Mouse (Mus musculus) forebrain, postnatal 0 days (tissue): Measurements from ENCODE around the gene Golga4. TPM values are rescaled to one million over a fixed set of nuclear protein-coding genes. Genes with fewer than 3 reads are reported as not detected.

Experiments
- ATAC-seq: fragments of 200-750 bp; cut with Nextera tagmentation; 2 replicates; pipeline ENCODE4 v1.8.0; 2017; ENCODE audit warnings: mild to moderate bottlenecking, moderate library complexity
- DNase-seq: peaks from one replicate; pipeline ENCODE4 v3.0.0-alpha.2; 2015
- H3K27ac ChIP-seq: fragments of 300-500 bp; sonication (generic); 2 replicates; pipeline ENCODE4 v1.5.1; 2014; ENCODE audit warnings: low read depth, mild to moderate bottlenecking, antibody characterized with exemption, low read length, moderate library complexity, mixed read lengths
- H3K27me3 ChIP-seq: fragments of 300-500 bp; sonication (generic); 2 replicates; pipeline ENCODE4 v1.6.1; 2014; ENCODE audit warnings: mild to moderate bottlenecking, low read length, mixed read lengths; ENCODE audit not compliant: insufficient read depth
- H3K36me3 ChIP-seq: fragments of 300-500 bp; sonication (generic); 2 replicates; pipeline ENCODE4 v1.6.1; 2014; ENCODE audit warnings: mild to moderate bottlenecking, moderate library complexity; ENCODE audit not compliant: insufficient read depth
- H3K4me1 ChIP-seq: fragments of 300-500 bp; sonication (generic); 2 replicates; pipeline ENCODE4 v1.6.1; 2014; ENCODE audit warnings: antibody characterized with exemption; ENCODE audit not compliant: insufficient read depth
- H3K4me2 ChIP-seq: fragments of 300-500 bp; sonication (generic); 2 replicates; pipeline ENCODE4 v1.6.1; 2014; ENCODE audit warnings: low read depth, mild to moderate bottlenecking, moderate library complexity
- H3K4me3 ChIP-seq: fragments of 300-500 bp; sonication (generic); 2 replicates; pipeline ENCODE4 v1.5.1; 2014; ENCODE audit warnings: low read depth, low read length, mixed read lengths
- H3K9ac ChIP-seq: fragments of 300-500 bp; sonication (generic); 2 replicates; pipeline ENCODE4 v1.6.1; 2014; ENCODE audit warnings: mild to moderate bottlenecking
- H3K9me3 ChIP-seq: fragments of 300-500 bp; sonication (generic); 2 replicates; pipeline ENCODE4 v1.6.1; 2016; ENCODE audit warnings: low read length
- CTCF ChIP-seq: sonication (generic); IDR thresholded peaks from 2 replicates; pipeline ENCODE4 v1.5.1; 2016; ENCODE audit warnings: antibody characterized with exemption, control low read depth, low read depth
- WGBS: fragments of 180-500 bp; shearing (Covaris S2); extraction: QIAGEN DNeasy Blood & Tissue Kit; methylation state at CpG from one replicate; pipeline ENCODE4 v1.1.7; 2014; 5-methylcytosine and 5-hydroxymethylcytosine counted together
- polyA plus RNA-seq: library from polyadenylated mRNA; unstranded; fragments of >200 nt; fragmentation: Nextera tagmentation; extraction: Ambion mirVana; gene quantifications from 2 replicates; pipeline ENCODE4 v1.2.1, GENCODE M21; 2015
- total RNA-seq: library from RNA; depleted of rRNA; stranded (reverse); fragments of >200 nt; gene quantifications from 2 replicates; pipeline ENCODE4 v1.2.3, GENCODE M21; 2014; rRNA removed

Golga4 gene
- total RNA-seq, result 42.5 and 51.6 TPM in 2 replicates
- 13.1 and 23.9 TPM in 2 replicates for polyA plus RNA-seq

DNA sequence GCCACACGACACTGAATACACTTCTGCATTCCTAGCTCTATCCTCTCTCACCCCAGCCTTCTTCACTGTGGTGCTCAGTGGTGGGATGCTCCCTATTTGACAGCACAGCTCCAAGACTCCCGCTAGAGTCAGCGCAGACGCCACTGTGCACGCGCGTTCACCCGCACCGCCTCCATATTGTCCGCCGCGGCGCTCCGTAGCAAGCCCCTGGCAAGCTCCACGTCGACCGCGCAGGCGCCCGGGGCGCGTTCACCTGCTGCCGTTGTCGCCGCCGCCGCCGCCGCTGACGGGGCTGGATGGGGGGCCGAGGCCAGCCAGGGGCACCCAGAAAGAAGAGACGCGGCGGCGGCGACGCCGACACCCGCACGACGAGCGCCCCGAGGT, at the start of gene Golga4:
Gene Golga4, plus strand, starts transcription at position 248 of the 384 bp plus-strand sequence.
- H3K4me2 ChIP-seq, result peak within 1 kb of the TSS; percentile 100
- peak; percentile 18; the same call in 1 of the 2 replicates for TF ChIP-seq CTCF
- H3K36me3 ChIP-seq, result no peaks in the 10 kb centered on the region
- peak within 1 kb of the TSS; percentile 95 for H3K9ac ChIP-seq
- 6% methylated on average over 43 of the region's 43 CpGs for WGBS
- H3K4me1 ChIP-seq, result peaks cover 24% of the 10 kb centered on the region
- peak; percentile 99 for ATAC-seq
- H3K9me3 ChIP-seq, result no peaks in the 10 kb centered on the region
- peak within 1 kb of the TSS; percentile 98 for H3K4me3 ChIP-seq
- no peaks in the 10 kb centered on the region for H3K27me3 ChIP-seq
- DNase-seq, result peak; percentile 96
- peak within 1 kb of the TSS; percentile 86 for H3K27ac ChIP-seq

DNA sequence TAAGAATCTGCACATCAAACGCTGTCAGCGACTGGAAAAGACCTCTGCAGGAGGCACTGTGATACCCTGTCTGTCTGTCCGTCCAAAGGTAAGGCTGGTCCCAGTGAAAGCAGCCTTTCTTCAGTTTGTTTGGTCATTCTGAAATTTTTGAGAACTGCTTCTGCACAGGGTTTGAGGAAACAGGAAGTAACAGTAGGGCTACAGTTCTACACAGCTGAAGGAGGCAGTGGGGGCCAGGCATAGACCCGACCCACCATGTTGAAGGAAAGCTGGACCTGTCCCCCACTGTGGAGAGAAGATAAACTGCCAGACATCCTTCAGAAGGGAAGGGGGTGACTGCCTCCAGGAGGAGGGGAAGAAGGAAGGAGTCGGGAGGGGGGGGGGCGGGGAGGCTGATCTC, 49.7 kb upstream of the Golga4 start:
- ATAC-seq (no peak), DNase-seq (no peak)
- Histone ChIP-seq H3K9me3 (no peaks in the 10 kb centered on the region), H3K4me3 (no peak overlapping the region), H3K9ac (no peak overlapping the region), H3K36me3 (no peaks in the 10 kb centered on the region), H3K4me1 (0 out of 2 replicates have a peak, but pooled peaks cover 3% of the 10 kb centered on the region), H3K27ac (no peak overlapping the region), H3K27me3 (peaks cover 21% of the 10 kb centered on the region; the same call in 1 of the 2 replicates), H3K4me2 (no peak overlapping the region)
- WGBS, result 56% methylated on average over 6 of the region's 6 CpGs
- TF ChIP-seq CTCF, result no peak

DNA sequence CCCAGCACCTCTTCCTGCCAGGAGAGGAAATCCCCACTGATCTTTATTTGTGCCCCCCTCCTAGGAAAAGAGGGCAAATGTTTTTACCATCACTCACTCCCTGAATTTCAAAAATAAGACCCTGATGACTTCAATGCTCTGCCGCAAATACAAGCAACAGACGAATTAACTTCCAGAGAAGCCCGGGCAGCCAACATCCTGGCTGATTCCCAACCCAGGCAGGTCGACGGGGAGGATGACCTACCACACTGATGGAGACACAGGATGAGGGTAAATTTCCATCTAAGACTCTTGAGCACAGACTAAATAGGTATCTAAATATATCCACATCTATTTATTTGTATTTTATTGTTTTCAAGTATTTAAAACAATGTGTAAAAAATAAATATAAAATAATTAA, 48.0 kb upstream of the Golga4 start:
- H3K9me3 ChIP-seq, result no peaks in the 10 kb centered on the region
- H3K4me3 ChIP-seq, result no peak overlapping the region
- WGBS, result 28% methylated on average over 5 of the region's 5 CpGs
- TF ChIP-seq CTCF, result no peak
- DNase-seq (no peak), ATAC-seq (no peak)
- H3K4me2 ChIP-seq, result no peak overlapping the region
- peaks cover 22% of the 10 kb centered on the region for H3K27me3 ChIP-seq
- H3K9ac ChIP-seq, result no peak overlapping the region
- no peaks in the 10 kb centered on the region for H3K36me3 ChIP-seq
- no peak overlapping the region for H3K27ac ChIP-seq
- 0 out of 2 replicates have a peak, but pooled peaks cover 3% of the 10 kb centered on the region for H3K4me1 ChIP-seq

DNA sequence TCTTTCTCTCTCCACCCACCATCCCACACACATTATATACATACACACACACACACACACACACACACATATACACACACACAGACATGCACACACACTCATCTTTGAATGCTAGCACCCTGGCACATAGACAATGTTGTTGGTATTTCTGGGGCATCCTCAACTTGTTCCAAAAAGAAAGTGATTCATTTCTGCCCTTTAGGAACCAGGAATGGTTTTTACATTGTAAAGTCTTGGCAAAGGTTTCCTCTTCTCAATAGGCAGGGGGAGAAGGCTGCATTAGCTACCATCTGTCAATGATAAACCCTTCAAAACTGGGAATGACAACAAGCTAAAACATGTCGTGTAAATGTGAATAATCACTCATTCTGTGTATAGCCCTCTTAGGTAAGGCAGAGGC, 42.0 kb upstream of the Golga4 start:
- Histone ChIP-seq H3K27me3 (peaks cover 51% of the 10 kb centered on the region), H3K27ac (no peak overlapping the region), H3K4me3 (no peak overlapping the region), H3K9me3 (no peaks in the 10 kb centered on the region), H3K4me2 (no peak overlapping the region), H3K4me1 (0 out of 2 replicates have a peak, but pooled peaks cover 3% of the 10 kb centered on the region), H3K36me3 (no peaks in the 10 kb centered on the region), H3K9ac (no peak overlapping the region)
- ATAC-seq (no peak), DNase-seq (no peak)
- TF ChIP-seq CTCF, result no peak
- 33% methylated on average over 1 of the region's 1 CpGs for WGBS

DNA sequence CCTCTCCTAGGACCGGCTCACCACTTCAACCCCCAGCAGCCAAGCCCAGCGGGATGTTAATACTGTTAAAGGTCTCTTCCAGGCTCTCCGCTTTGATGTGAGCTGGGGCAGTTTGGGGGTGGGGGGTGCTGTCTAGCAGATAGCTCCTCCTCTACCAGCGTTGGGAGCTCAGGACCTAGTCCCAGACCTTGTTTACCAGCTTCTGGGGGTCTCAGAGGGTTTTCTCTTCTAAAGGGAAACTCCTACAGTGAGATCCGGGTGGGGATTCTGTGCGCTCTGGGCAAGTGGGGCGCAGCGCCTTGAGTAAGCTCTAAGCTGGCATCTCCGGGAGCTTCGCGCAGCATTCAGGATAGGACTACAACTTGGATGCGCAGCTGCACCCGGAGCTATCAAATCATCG, 37.8 kb upstream of the Golga4 start:
- DNase-seq (no peak), ATAC-seq (no peak)
- Histone ChIP-seq H3K4me2 (peak overlapping the region; percentile 27), H3K9me3 (no peaks in the 10 kb centered on the region), H3K9ac (no peak overlapping the region), H3K36me3 (no peaks in the 10 kb centered on the region), H3K4me3 (0 out of 2 replicates have a peak overlapping the region, but pooled peaks have one; percentile 11), H3K27ac (no peak overlapping the region), H3K27me3 (peaks cover 65% of the 10 kb centered on the region), H3K4me1 (0 out of 2 replicates have a peak, but pooled peaks cover 3% of the 10 kb centered on the region)
- TF ChIP-seq CTCF, result no peak
- WGBS, result 4% methylated on average over 14 of the region's 14 CpGs

DNA sequence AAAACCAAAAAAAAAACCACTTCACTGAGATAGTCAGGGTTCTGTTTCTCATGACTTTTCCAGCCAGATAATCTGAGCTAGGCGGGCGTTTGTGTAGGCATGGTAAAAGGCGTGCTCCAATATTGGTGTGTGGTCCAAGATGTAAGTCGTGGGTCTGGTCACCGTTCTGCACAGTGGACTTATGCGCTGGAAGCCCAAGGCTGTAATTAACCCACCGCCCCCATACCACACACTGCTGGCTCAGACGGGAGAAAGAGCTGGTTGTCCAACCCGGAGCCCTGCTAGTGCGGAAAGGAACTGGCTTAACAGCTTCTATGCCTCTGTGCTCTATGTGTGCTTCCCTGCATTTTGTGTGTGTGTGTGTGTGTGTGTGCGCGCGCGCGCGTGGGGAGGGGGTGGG, 36.8 kb upstream of the Golga4 start:
- 10% methylated on average over 16 of the region's 16 CpGs for WGBS
- H3K36me3 ChIP-seq, result no peaks in the 10 kb centered on the region
- DNase-seq (no peak), ATAC-seq (no peak)
- H3K27me3 ChIP-seq, result peaks cover 63% of the 10 kb centered on the region
- TF ChIP-seq CTCF, result no peak
- no peaks in the 10 kb centered on the region for H3K9me3 ChIP-seq
- H3K27ac ChIP-seq, result no peak overlapping the region
- no peak overlapping the region for H3K4me3 ChIP-seq
- no peak overlapping the region for H3K4me2 ChIP-seq
- 0 out of 2 replicates have a peak, but pooled peaks cover 3% of the 10 kb centered on the region for H3K4me1 ChIP-seq
- H3K9ac ChIP-seq, result no peak overlapping the region

DNA sequence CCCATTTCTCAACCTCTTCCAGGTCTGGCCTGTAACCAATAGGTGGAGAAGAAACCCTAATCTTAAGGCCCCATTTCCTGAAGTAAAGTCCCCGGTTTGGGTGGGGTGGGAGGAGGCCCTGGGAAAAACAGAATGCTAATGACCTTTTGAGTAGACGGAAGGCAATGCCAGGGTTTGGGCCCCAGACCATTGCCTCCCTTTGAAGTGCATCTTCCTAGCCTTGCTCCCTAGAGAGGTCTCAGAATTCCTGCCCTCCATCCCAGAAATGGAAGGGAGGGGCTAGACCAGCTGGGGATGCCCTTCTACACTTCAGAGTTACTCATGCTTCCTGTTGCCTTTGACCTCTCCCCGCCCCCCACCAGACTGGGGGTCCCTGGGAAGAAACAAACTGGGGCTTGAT, 34.8 kb upstream of the Golga4 start:
- Histone ChIP-seq H3K4me3 (no peak overlapping the region), H3K9me3 (no peaks in the 10 kb centered on the region), H3K9ac (no peak overlapping the region), H3K4me2 (no peak overlapping the region), H3K36me3 (no peaks in the 10 kb centered on the region), H3K27ac (no peak overlapping the region), H3K4me1 (0 out of 2 replicates have a peak, but pooled peaks cover 3% of the 10 kb centered on the region), H3K27me3 (peaks cover 70% of the 10 kb centered on the region)
- 22% methylated on average over 3 of the region's 3 CpGs for WGBS
- no peak for DNase-seq
- no peak for TF ChIP-seq CTCF
- no peak for ATAC-seq
